Mouse (Mus musculus) MEL-GATA-1-ER (cell line): ENCODE measurements around the gene C1qb.

Source experiments
- DNase-seq: peaks from one replicate; pipeline ENCODE4 v3.0.0-alpha.2; 2012; ENCODE audit warnings: low read depth; ENCODE audit errors: extremely low read depth

C1qb gene

GRCm38 (mm10) chr4:136893691-136894543 is 7.9 kb upstream of the C1qb start:
- DNase-seq = no peak

GRCm38 (mm10) chr4:136892811-136893210 is 6.8 kb upstream of the C1qb start, which contains the start of gene C1qc:
TSS of gene C1qc (minus strand) at chr4:136893065.
- peak; percentile 49 for DNase-seq

- no peak for DNase-seq
These were observed 6.4 kb upstream of the C1qb start for GRCm38 (mm10) chr4:136892371-136892770.

GRCm38 (mm10) chr4:136891115-136891514 is 5.1 kb upstream of the C1qb start:
- DNase-seq = no peak

GRCm38 (mm10) chr4:136889981-136890380 is 4.0 kb upstream of the C1qb start:
- DNase-seq = no peak

- DNase-seq = no peak
These were observed 1.7 kb upstream of the C1qb start for GRCm38 (mm10) chr4:136887714-136888113.

- DNase-seq = no peak
These were observed 7.4 kb downstream of the C1qb start for GRCm38 (mm10) chr4:136878601-136879000.

GRCm38 (mm10) chr4:136878171-136878570 is 7.8 kb downstream of the C1qb start:
- DNase-seq = no peak

- DNase-seq = no peak
These were observed 9.0 kb downstream of the C1qb start for GRCm38 (mm10) chr4:136876971-136877370.

GRCm38 (mm10) chr4:136875012-136875411 is 11.0 kb downstream of the C1qb start:
- no peak for DNase-seq

- DNase-seq = no peak
These were observed 17.6 kb downstream of the C1qb start for GRCm38 (mm10) chr4:136868371-136868770.

- no peak for DNase-seq
These were observed 18.2 kb downstream of the C1qb start for GRCm38 (mm10) chr4:136867690-136868345.

GRCm38 (mm10) chr4:136865531-136865930 is 20.5 kb downstream of the C1qb start:
- no peak for DNase-seq

- no peak for DNase-seq
These were observed 21.1 kb downstream of the C1qb start for GRCm38 (mm10) chr4:136864751-136865470.

GRCm38 (mm10) chr4:136863517-136863916 is 22.5 kb downstream of the C1qb start:
- DNase-seq = no peak

- no peak for DNase-seq
These were observed 23.6 kb downstream of the C1qb start for GRCm38 (mm10) chr4:136862411-136862810.

- DNase-seq = no peak
These were observed 24.2 kb downstream of the C1qb start for GRCm38 (mm10) chr4:136861806-136862205.

- DNase-seq = peak; percentile 2
These were observed 26.0 kb downstream of the C1qb start for GRCm38 (mm10) chr4:136860022-136860421.

- DNase-seq = no peak
These were observed 30.9 kb downstream of the C1qb start for GRCm38 (mm10) chr4:136855081-136855480.

- no peak for DNase-seq
These were observed 33.0 kb downstream of the C1qb start for GRCm38 (mm10) chr4:136852989-136853388.

- DNase-seq = no peak
These were observed 33.9 kb downstream of the C1qb start for GRCm38 (mm10) chr4:136852119-136852518.

- no peak for DNase-seq
These were observed 37.4 kb downstream of the C1qb start for GRCm38 (mm10) chr4:136848565-136848964.
